24 mouse cellular contexts compared by ENCODE assay signal in genomic region chr7:101691863-101692262, GRCm38 (mm10).
"Had no signal": no experiment of that assay in that cellular context is flagged by ENCODE, and none has a peak within 500 bp of the region (broad histone marks: within the 10 kb centered on the region; RNA-seq: fewer than 3 reads in every experiment).

No protein-coding gene starts in this region.

- ATAC-seq: hindbrain, embryonic 16.5 days; inflammation-experienced regulatory T-cells, adult 6 months; intestine, embryonic 15.5 days; intestine, postnatal 0 days had no signal

- H3K9me3 ChIP-seq: heart, embryonic 13.5 days; heart, embryonic 15.5 days; hindbrain, embryonic 10.5 days; hindbrain, embryonic 12.5 days; intestine, embryonic 15.5 days; limb, embryonic 10.5 days; limb, embryonic 12.5 days; liver, embryonic 12.5 days had no signal

- H3K9ac ChIP-seq: heart, embryonic 13.5 days; heart, embryonic 15.5 days; hindbrain, embryonic 12.5 days; hindbrain, embryonic 14.5 days; intestine, embryonic 15.5 days; limb, embryonic 12.5 days; liver, embryonic 12.5 days; liver, embryonic 14.5 days had no signal

- DNase-seq: gastrocnemius, adult 2 months; gastrocnemius, postnatal 10 days; gastrocnemius, postnatal 25 days; heart, postnatal 4 days; kidney, adult 18-20 months; kidney, adult 9 months; kidney, postnatal 25 days had no signal

- H3K4me1 ChIP-seq: hindbrain, embryonic 12.5 days; intestine, embryonic 15.5 days; limb, embryonic 10.5 days; limb, embryonic 12.5 days had no signal

- H3K4me3 ChIP-seq: gastrocnemius, adult 2 months; heart, embryonic 13.5 days; heart, embryonic 15.5 days; hindbrain, embryonic 10.5 days; hindbrain, embryonic 12.5 days; intestine, embryonic 15.5 days; layer of hippocampus, adult 2 months; left cerebral cortex, adult 2 months; limb, embryonic 10.5 days; limb, embryonic 12.5 days; liver, embryonic 12.5 days had no signal

- H3K4me2 ChIP-seq: heart, embryonic 11.5 days; heart, embryonic 13.5 days; heart, embryonic 15.5 days; hindbrain, embryonic 12.5 days; hindbrain, embryonic 14.5 days; intestine, embryonic 15.5 days; limb, embryonic 12.5 days; liver, embryonic 12.5 days had no signal

- H3K36me3 ChIP-seq: heart, embryonic 15.5 days; intestine, embryonic 15.5 days had no signal

- H3K27ac ChIP-seq: gastrocnemius, adult 2 months; heart, embryonic 13.5 days; heart, embryonic 15.5 days; hindbrain, embryonic 10.5 days; hindbrain, embryonic 12.5 days; hindbrain, embryonic 14.5 days; intestine, embryonic 15.5 days; kidney, postnatal 0 days; layer of hippocampus, adult 2 months; left cerebral cortex, adult 2 months; limb, embryonic 10.5 days; limb, embryonic 12.5 days; liver, embryonic 12.5 days; liver, embryonic 14.5 days had no signal

- H3K27me3 ChIP-seq: heart, embryonic 13.5 days; heart, embryonic 15.5 days; hindbrain, embryonic 12.5 days; intestine, embryonic 15.5 days; limb, embryonic 12.5 days; liver, embryonic 12.5 days had no signal
